17 mouse cellular contexts compared by ENCODE assay signal in the genomic region with DNA sequence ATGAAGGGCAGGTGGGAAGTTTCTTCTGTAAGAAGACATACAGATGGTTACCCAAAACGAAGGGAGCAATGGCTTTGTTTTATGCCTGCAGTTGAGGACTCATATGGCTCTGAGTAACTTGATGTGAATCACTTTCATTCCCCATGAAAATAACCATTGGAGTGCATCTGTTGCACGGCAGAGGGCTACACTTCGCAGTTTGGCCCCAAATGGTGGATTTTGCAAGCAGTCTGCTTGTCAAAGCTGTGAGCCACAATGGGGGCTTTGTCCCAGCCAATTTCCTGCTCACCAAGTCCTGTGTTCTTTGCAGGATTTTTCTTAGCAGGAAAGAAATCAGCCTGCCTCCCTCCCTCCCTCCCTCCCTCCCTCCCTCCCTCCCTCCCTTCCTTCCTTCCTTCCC.
DNase-seq lines count a peak whose midpoint lies in the region; ATAC-seq and TF ChIP-seq lines count a peak whose summit lies in the region.
"Had no signal": no experiment of that assay in that cellular context is flagged by ENCODE, and none has a peak within 500 bp of the region (broad histone marks: within the 10 kb centered on the region; RNA-seq: fewer than 3 reads in every experiment).

No protein-coding gene starts in this region.

- H3K27me3 ChIP-seq in embryonic facial prominence, embryonic 11.5 days (ENCODE audit: control insufficient read depth, insufficient read depth, low read length), result no peaks in the 10 kb centered on the region
- no peaks in the 10 kb centered on the region for H3K27me3 ChIP-seq in forebrain, postnatal 0 days (ENCODE audit: insufficient read depth, low read length)
- no peaks in the 10 kb centered on the region for H3K27me3 ChIP-seq in limb, embryonic 10.5 days (ENCODE audit: low read depth, poor library complexity, severe bottlenecking)
- H3K27me3 ChIP-seq: kidney, embryonic 15.5 days had no signal

- no peaks in the 10 kb centered on the region for H3K4me1 ChIP-seq in embryonic facial prominence, embryonic 11.5 days (ENCODE audit: control insufficient read depth, insufficient read depth, low read length)
- H3K4me1 ChIP-seq in forebrain, postnatal 0 days (ENCODE audit: insufficient read depth), result peaks cover 4% of the 10 kb centered on the region; the same call in 1 of the 2 replicates
- peaks cover 22% of the 10 kb centered on the region for H3K4me1 ChIP-seq in limb, embryonic 10.5 days

- H3K36me3 ChIP-seq in embryonic facial prominence, embryonic 11.5 days (replicated peaks; ENCODE audit: control insufficient read depth, insufficient read depth, low read depth, low read length), result no peaks in the 10 kb centered on the region
- no peaks in the 10 kb centered on the region for H3K36me3 ChIP-seq in forebrain, postnatal 0 days (ENCODE audit: insufficient read depth)
- no peaks in the 10 kb centered on the region for H3K36me3 ChIP-seq in limb, embryonic 10.5 days
- H3K36me3 ChIP-seq: kidney, embryonic 15.5 days had no signal

- no peaks in the 10 kb centered on the region for H3K9me3 ChIP-seq in embryonic facial prominence, embryonic 11.5 days (replicated peaks; ENCODE audit: control insufficient read depth, low read length)
- no peaks in the 10 kb centered on the region for H3K9me3 ChIP-seq in forebrain, postnatal 0 days (ENCODE audit: low read length)
- no peaks in the 10 kb centered on the region for H3K9me3 ChIP-seq in limb, embryonic 10.5 days (replicated peaks)
- H3K9me3 ChIP-seq: kidney, embryonic 15.5 days had no signal

- WGBS in embryonic facial prominence, embryonic 11.5 days, result 18% methylated on average over 3 of the region's 3 CpGs
- WGBS in forebrain, postnatal 0 days, result 14% methylated on average over 3 of the region's 3 CpGs
- 72% methylated on average over 3 of the region's 3 CpGs for WGBS in limb, embryonic 10.5 days

- H3K4me3 ChIP-seq in embryonic facial prominence, embryonic 11.5 days (ENCODE audit: low read depth, low read length), result no peak overlapping the region
- no peak overlapping the region for H3K4me3 ChIP-seq in forebrain, postnatal 0 days (ENCODE audit: low read depth, low read length)
- H3K4me3 ChIP-seq in limb, embryonic 10.5 days, result no peak overlapping the region
- H3K4me3 ChIP-seq: kidney, embryonic 15.5 days; left cerebral cortex, adult 2 months had no signal

- intact Hi-C loops in left cerebral cortex, postnatal 4 days (cut with DNase I), result loop anchor here (5.0 to 10.0 kb wide), 2 partner anchors 103 to 120 kb away; partner anchors contain the start of gene Dok5

- no peak for ATAC-seq in embryonic facial prominence, embryonic 11.5 days (replicated peaks; ENCODE audit: insufficient number of reproducible peaks, low FRiP score, low TSS enrichment, low read depth)
- ATAC-seq in forebrain, postnatal 0 days, result peak; percentile 82
- ATAC-seq: CD4-positive, CD25-positive, alpha-beta regulatory T cell, adult 4 months; inflammation-experienced regulatory T-cells, adult 6 months had no signal

- no peak overlapping the region for H3K27ac ChIP-seq in embryonic facial prominence, embryonic 11.5 days (replicated peaks; ENCODE audit: low read depth, low read length)
- H3K27ac ChIP-seq in forebrain, postnatal 0 days (ENCODE audit: low read depth, low read length), result peak overlapping the region; percentile 87
- peak overlapping the region; percentile 69; the same call in 1 of the 2 replicates for H3K27ac ChIP-seq in limb, embryonic 10.5 days
- H3K27ac ChIP-seq: left cerebral cortex, adult 2 months had no signal

- peak; percentile 40 for TF ChIP-seq CTCF in forebrain, postnatal 0 days (IDR thresholded peaks at IDR 0.05; ENCODE audit: low read depth)

- H3K4me2 ChIP-seq in embryonic facial prominence, embryonic 11.5 days (ENCODE audit: low read depth, low read length), result no peak overlapping the region
- H3K4me2 ChIP-seq in forebrain, postnatal 0 days (ENCODE audit: low read depth), result no peak overlapping the region
- H3K4me2 ChIP-seq: kidney, embryonic 15.5 days; lung, embryonic 14.5 days had no signal

- peak; percentile 39 for DNase-seq in left cerebral cortex, postnatal 4 days
- DNase-seq in left cerebral cortex, adult 18-20 months (ENCODE audit: low spot score in 2 of 2), result no peak
- DNase-seq in embryonic facial prominence, embryonic 11.5 days (ENCODE audit: low spot score), result peak; percentile 34
- DNase-seq in forebrain, postnatal 0 days, result peak; percentile 89
- no peak for DNase-seq in limb, embryonic 10.5 days (ENCODE audit: low spot score)
- DNase-seq in cerebellum, adult 11 months, result no peak
- no peak for DNase-seq in cerebellum, adult 9-11 months
- DNase-seq: adrenal gland, postnatal 36 days; cerebellum, adult 11-12 months; liver; lung, embryonic 14.5 days; retina, postnatal 1 day; thymus, adult 2 months had no signal

- no peak overlapping the region for H3K9ac ChIP-seq in embryonic facial prominence, embryonic 11.5 days (replicated peaks; ENCODE audit: low read length)
- no peak overlapping the region for H3K9ac ChIP-seq in forebrain, postnatal 0 days
- H3K9ac ChIP-seq: kidney, embryonic 15.5 days; lung, embryonic 14.5 days had no signal

Comparison
In these comparisons a context has a peak if more than half of its experiments do, and no peak if none do; other contexts are left out.
1. DNase-seq: peak in left cerebral cortex, postnatal 4 days (single experiment), embryonic facial prominence, embryonic 11.5 days (single experiment) and forebrain, postnatal 0 days (single experiment); none in left cerebral cortex, adult 18-20 months (0 of 2), limb, embryonic 10.5 days (single experiment), cerebellum, adult 11 months (single experiment) and cerebellum, adult 9-11 months (single experiment).